Mouse (Mus musculus) c-Kit-positive CD71-positive TER-119-negative erythroid progenitor cells, embryonic 14.5 days (primary cell): ENCODE data around the gene Kprp.
"Not testable (repeated sequence)": the region's sequence is repeated elsewhere in the genome, so short reads cannot be mapped to it uniquely, and the experiment has no call there.

ENCODE experiments used
- DNase-seq: peaks from one replicate; pipeline ENCODE4 v3.0.0-alpha.2; 2013; ENCODE audit warnings: low read depth

The Kprp gene

DNA sequence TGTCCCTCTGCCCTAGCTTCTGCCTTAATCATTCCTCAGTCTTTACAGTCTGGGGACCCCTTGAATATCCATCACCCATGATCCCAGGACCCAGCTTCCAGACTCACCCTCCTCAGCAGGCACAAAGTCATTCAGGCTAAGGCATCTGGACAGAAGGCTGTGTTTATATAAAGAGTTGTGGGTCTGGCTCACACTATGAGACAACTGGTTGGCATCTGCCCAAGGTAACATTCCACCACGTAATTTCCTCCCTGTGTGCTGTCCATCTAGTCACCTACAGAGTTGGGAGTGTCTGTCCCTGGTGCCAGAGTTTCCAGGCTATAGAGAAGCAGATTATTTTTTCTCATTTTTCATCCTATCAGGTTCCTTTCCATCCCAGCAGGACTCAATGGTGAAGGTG is at the start of gene Kprp:
Kprp (minus strand) TSS at position 140 of the 400 bp plus-strand sequence.
- DNase-seq = no peak

DNA sequence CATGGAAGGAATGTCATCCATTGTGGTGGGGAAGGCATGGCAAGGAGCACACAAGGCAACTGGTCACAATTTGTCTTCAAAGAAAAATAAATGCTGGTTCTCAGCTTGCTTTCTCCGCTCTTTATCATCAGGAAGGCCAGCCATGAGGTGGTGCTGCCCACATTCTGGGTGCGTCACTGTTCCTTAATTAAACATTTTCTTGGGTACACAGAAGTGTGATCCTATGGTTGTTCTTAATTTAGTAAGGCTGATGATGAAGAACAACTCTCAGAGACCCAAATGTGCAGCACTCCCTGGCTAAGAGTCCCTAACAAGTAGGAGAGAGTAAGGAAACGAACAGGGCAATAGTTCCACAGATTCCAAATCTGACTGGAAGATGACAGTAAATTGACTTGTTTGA is 47.1 kb upstream of the Kprp start:
- DNase-seq = no peak

DNA sequence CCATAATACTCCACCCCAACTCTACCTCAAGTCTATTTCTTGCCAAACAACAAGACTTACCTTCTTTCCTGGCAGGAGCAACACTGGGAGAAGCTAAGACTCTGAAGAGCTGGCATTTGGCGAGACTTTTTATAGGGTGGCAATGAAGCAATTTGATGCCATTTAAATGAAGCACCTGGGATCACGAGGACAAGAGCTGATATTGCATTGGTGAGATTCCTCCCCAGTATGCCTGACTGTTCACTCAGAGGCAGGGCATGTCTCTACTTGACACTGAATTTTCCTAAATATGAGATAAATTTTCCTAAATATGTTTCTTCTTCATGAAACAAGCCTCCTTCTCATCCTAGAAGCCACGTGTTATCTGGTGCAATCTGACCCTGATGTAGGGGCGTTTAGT is 43.1 kb upstream of the Kprp start, which contains the start of gene 2310050C09Rik:
2310050C09Rik (minus strand) TSS at position 101 of the 400 bp plus-strand sequence.
- no peak for DNase-seq

DNA sequence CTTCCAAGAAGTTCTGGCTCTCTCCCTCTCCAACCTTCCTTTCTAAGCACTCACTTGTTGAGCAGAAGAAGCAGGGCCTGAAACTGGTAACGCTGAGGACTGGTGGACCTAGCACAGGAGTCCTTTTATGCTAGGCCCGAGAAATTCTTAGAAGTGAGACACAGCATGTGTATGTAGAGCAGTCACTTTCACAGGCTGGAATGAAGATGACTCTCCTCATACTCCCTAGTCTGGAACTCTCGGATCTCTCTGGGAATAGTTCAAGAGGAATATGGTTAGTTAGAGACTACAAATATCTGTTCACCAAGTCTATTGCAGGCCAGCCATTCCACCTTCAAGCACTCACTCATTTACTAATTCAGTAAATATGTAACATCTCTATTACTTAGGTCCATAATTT is 24.1 kb upstream of the Kprp start, which contains the start of gene Lce1l:
Lce1l (minus strand) TSS at position 101 of the 400 bp plus-strand sequence.
- no peak for DNase-seq

DNA sequence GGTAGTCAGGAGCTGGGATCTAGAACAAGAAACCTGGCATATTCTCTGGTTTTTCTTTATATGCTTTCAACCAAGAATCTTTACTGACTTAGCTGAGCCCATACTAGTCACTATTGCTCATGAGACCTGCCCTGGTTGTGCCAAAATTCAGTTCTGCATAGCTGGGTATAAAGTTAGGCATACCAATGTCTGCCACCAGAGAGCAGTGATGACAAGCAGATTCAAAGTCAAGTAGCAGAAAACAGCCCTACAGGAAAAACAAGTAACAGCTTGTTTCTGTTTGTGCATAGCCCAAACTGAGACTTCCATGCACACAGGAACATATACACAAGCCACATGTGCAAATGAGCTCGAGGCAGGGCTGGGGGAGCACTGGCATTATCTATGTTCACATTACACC is 1.2 kb downstream of the Kprp start:
- DNase-seq = no peak

DNA sequence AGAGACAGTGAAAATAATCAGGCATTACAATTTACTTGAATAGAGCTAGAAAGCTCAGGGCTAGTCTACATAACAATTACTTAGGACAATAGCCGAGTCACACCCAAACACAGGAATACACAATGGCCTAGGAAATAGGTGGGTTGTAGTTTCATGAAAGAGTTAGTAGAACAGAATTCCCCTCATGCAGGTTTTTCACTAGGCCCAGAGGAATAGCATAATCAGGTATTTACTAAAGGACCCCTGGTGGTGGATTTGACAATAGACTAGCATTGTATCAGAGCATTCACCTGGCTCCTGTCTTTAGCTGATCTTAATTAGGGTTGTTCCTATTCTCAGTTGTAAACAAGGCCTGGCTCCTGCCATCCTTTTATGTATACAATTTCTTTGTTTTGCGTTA is 11.0 kb downstream of the Kprp start:
- DNase-seq = not testable (repeated sequence)

DNA sequence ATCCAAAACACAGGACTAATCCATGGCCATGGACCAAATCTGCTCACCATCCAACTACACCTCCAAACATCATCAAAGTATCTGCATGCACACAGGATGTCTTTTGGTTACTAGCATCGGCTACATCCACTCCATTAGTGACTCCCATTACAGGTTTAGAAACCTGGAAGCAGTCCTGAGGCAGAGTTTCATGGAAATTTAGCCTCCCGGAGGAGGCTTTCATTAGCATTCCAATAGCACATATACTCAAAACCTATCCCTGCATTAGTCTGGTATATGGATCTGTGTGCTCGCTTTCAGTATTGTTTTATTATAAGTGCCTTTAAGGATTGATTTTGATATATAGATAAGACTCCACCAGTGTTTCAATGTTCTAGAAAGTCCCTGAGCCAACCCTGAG is 11.5 kb downstream of the Kprp start:
- no peak for DNase-seq

DNA sequence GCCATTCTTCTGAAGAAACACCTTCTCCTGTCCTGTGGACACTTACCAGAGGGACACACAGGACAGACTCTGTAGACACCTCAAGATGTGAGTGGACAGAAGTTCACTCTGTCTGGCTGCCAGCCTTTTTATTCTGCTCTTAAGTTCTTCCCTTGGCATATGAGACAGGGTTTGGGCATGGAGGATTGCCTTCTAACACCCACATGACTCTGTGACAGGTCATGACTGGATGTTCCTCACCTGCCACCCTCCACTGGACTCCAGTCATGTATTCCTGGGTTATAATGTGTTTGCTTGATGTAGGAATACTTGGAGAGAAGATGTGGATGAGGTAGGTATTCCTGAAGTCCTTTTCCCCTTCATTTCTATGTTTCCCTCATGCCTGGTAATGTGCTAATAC is 19.3 kb downstream of the Kprp start, which contains the start of gene Lce1k:
Lce1k (minus strand) TSS at position 101 of the 400 bp plus-strand sequence.
- no peak for DNase-seq

DNA sequence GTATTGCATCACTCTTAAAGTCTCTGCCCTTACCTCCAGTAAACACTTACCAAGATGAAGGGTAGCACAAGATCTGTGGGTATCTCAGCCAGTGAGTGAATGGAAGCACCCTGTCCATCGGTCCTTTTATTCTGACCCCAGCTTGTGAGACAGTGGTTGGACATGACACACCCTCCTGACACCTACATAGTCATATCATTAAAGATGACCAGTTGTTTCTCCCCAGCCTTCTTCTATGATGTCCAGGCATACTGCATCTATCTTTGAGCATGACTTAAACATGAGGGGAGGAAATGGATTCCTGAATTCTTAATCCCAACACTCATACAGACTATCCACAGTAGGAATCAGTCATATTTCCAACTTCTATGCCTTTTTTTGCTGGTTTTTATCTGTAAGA is 36.6 kb downstream of the Kprp start, which contains the start of gene Lce1j:
Lce1j (minus strand) TSS at position 101 of the 400 bp plus-strand sequence.
- no peak for DNase-seq

DNA sequence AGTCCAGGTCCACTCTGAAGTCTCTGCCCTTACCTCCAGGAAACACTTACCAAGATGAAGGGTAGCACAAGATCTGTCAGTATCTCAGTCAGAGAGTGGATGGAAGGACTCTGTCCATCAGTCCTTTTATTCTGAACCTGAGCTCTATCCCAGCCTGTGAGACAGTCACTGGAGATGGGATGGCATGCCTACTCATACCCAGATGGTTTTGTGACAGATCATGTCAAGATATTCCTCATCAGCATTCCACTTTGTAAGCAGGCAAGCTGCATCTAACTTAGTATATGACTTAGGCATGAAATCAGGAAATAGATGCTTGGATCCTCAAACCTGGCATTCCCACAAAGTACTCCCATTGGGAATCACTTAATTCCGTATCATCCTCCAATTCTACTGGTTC is 48.2 kb downstream of the Kprp start, which contains the start of gene Lce1i:
Lce1i (minus strand) TSS at position 101 of the 400 bp plus-strand sequence.
- DNase-seq = no peak
